Mouse (Mus musculus) midbrain, embryonic 13.5 days (tissue): ENCODE data around the gene Trim69. TPM values are rescaled to one million over a fixed set of nuclear protein-coding genes. Genes with fewer than 3 reads are reported as not detected.

Source experiments
- ATAC-seq: fragments of 200-750 bp; cut with Nextera tagmentation; 2 replicates; pipeline ENCODE4 v1.8.0; 2017; ENCODE audit warnings: mild to moderate bottlenecking, moderate TSS enrichment, moderate library complexity
- H3K27ac ChIP-seq: fragments of 300-500 bp; sonication (generic); 2 replicates; pipeline ENCODE4 v1.5.1; 2015; ENCODE audit warnings: inconsistent platforms, mild to moderate bottlenecking, moderate library complexity
- H3K27me3 ChIP-seq: fragments of 300-500 bp; sonication (generic); 2 replicates; pipeline ENCODE4 v1.6.1; 2015; ENCODE audit warnings: mild to moderate bottlenecking, inconsistent platforms
- H3K36me3 ChIP-seq: fragments of 300-500 bp; sonication (generic); 2 replicates; pipeline ENCODE4 v1.6.1; 2015; ENCODE audit warnings: mild to moderate bottlenecking, inconsistent platforms
- H3K4me1 ChIP-seq: fragments of 300-500 bp; sonication (generic); replicated peaks from 2 replicates; pipeline ENCODE4 v1.6.1; 2015; ENCODE audit warnings: inconsistent platforms
- H3K4me2 ChIP-seq: fragments of 300-500 bp; sonication (generic); replicated peaks from 2 replicates; pipeline ENCODE4 v1.6.1; 2015; ENCODE audit warnings: moderate library complexity, mild to moderate bottlenecking, inconsistent platforms
- H3K4me3 ChIP-seq: fragments of 300-500 bp; sonication (generic); replicated peaks from 2 replicates; pipeline ENCODE4 v1.5.1; 2015; ENCODE audit warnings: mild to moderate bottlenecking, inconsistent platforms
- H3K9ac ChIP-seq: fragments of 300-500 bp; sonication (generic); replicated peaks from 2 replicates; pipeline ENCODE4 v1.6.1; 2015; ENCODE audit warnings: mild to moderate bottlenecking, inconsistent platforms
- H3K9me3 ChIP-seq: fragments of 300-500 bp; sonication (generic); 2 replicates; pipeline ENCODE4 v1.6.1; 2016; ENCODE audit warnings: mild to moderate bottlenecking, inconsistent platforms
- WGBS: fragments of 180-500 bp; shearing (Covaris S2); methylation state at CpG from one replicate; pipeline ENCODE4 v1.1.7; 2015; 5-methylcytosine and 5-hydroxymethylcytosine counted together
- polyA plus RNA-seq: library from polyadenylated mRNA; unstranded; fragments of >200 nt; fragmentation: Nextera tagmentation; extraction: Ambion mirVana; gene quantifications from 2 replicates; pipeline ENCODE4 v1.2.1, GENCODE M21; 2015

Gene Trim69
- polyA plus RNA-seq, 1 experiment from 2014 or later = not detected

DNA sequence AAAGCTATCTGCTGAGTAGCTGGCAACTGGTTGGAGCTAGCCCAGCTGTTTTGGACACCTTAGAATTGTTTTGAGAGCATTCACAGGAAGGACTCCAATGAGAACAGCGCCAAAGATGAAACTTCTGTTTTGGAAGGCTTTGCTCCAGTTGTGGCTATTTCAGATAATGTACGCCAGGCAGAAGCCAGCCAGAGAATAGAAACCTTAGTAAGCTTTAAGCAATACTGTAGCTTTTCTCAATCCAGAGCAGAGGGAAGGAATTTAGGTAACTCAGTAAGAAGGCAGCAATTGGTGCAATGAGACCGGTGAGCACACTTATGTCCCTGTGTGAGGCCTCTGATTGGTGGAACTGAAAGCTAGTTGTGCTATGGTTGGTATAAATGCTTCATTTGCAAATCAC lies 17.4 kb upstream of the Trim69 start:
- no peaks in the 10 kb centered on the region for H3K36me3 ChIP-seq
- H3K9ac ChIP-seq = no peak overlapping the region
- H3K4me1 ChIP-seq = peaks cover 5% of the 10 kb centered on the region; the same call in 1 of the 2 replicates
- H3K4me3 ChIP-seq = no peak overlapping the region
- H3K4me2 ChIP-seq = no peak overlapping the region
- 87% methylated on average over 3 of the region's 3 CpGs for WGBS
- ATAC-seq = no peak
- no peaks in the 10 kb centered on the region; the same call in 1 of the 2 replicates for H3K27me3 ChIP-seq
- H3K27ac ChIP-seq = no peak overlapping the region
- no peaks in the 10 kb centered on the region for H3K9me3 ChIP-seq

DNA sequence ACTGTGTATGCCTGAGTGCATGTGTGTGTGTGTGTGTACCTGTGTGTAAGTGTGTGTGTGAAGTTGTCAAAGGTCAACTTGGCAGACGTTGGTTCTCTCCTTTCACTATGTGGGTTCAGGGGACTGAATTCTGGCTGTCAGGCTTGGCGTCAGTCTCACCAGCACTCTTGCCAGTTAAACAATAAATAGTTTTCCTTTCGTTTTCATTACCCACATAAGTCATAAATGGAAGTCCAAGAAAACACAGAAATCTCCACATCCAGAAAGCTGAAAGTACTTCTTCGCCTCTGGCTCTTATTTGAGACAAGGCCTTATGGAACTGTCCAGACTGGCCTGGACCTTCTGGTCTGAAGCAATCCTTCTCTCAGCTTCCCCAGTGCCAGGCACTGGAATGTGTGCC lies 14.7 kb upstream of the Trim69 start:
- Histone ChIP-seq H3K27me3 (no peaks in the 10 kb centered on the region; the same call in 1 of the 2 replicates), H3K4me2 (no peak overlapping the region), H3K36me3 (no peaks in the 10 kb centered on the region), H3K9me3 (no peaks in the 10 kb centered on the region), H3K4me1 (peaks cover 5% of the 10 kb centered on the region; the same call in 1 of the 2 replicates), H3K9ac (no peak overlapping the region), H3K4me3 (no peak overlapping the region), H3K27ac (no peak overlapping the region)
- WGBS = 67% methylated on average over 4 of the region's 4 CpGs
- no peak for ATAC-seq

DNA sequence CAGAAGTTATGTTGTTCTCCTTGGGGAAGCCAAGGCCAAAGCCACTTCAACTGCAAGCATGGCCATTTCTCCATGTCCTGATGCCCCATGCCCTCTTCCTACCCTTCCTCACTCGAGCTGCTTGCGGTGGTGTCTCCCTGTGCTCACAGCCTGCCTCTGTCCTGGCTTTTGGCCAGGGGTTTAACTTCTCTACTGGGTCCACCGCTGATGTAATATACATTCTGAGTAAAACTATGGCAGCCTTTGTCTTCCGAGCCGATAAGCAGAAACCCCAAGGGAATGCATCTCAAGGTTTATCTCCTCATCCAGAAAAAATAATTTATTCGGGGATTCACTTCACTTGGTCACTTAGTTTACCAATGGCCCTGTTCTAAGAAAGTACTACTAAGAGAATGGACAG lies 13.8 kb upstream of the Trim69 start:
- Histone ChIP-seq H3K36me3 (no peaks in the 10 kb centered on the region), H3K27me3 (no peaks in the 10 kb centered on the region; the same call in 1 of the 2 replicates), H3K4me3 (no peak overlapping the region), H3K4me2 (no peak overlapping the region), H3K9me3 (no peaks in the 10 kb centered on the region), H3K4me1 (peaks cover 5% of the 10 kb centered on the region; the same call in 1 of the 2 replicates), H3K9ac (no peak overlapping the region), H3K27ac (no peak overlapping the region)
- WGBS = 71% methylated on average over 6 of the region's 6 CpGs
- ATAC-seq = no peak

DNA sequence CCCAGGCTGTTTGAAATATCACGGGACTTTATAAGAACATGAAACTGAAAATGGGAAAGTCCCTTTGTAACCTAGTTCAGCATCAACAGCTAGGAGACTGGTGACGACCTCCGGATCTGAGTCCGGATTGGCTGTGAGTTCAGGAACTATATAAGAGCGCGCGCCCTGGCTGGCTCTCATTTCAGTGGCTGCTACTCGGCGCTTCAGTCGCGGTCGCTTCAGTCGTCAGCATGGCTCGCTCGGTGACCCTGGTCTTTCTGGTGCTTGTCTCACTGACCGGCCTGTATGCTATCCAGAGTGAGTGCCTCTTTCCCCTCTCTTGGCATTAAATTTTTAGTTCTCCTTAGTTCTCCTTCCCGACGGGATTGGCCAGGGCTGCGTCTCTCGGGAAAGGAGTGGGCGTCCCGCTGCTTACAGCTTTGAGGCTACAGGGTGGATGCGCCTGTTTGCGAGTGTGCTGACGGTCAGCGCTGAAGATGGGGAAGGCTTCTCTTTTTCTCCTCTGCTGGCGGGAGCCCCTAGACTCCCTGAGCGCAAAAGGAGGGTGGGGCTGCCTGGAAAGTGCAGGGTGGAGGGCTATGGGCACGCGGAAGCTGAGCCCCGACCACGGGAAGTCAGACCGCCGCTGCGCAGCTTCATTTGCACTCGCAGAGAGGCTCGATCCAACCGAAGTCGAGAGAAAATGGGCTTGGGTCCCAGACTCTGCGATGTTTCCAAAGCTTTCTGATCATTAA lies 12.8 kb upstream of the Trim69 start, which contains the start of gene B2m:
Gene B2m (plus strand): TSS at position 179 of the 734 bp plus-strand sequence.
- peak within 1 kb of the TSS; percentile 70 for H3K4me3 ChIP-seq
- H3K27ac ChIP-seq = peak within 1 kb of the TSS; percentile 35; the same call in 1 of the 2 replicates
- H3K9me3 ChIP-seq = no peaks in the 10 kb centered on the region
- H3K4me1 ChIP-seq = peaks cover 5% of the 10 kb centered on the region; the same call in 1 of the 2 replicates
- H3K9ac ChIP-seq = peak within 1 kb of the TSS; percentile 74
- ATAC-seq = peak; percentile 98
- no peaks in the 10 kb centered on the region for H3K36me3 ChIP-seq
- WGBS = under 1% methylated on average over 39 of the region's 40 CpGs
- H3K4me2 ChIP-seq = peak within 1 kb of the TSS; percentile 88
- no peaks in the 10 kb centered on the region; the same call in 1 of the 2 replicates for H3K27me3 ChIP-seq

DNA sequence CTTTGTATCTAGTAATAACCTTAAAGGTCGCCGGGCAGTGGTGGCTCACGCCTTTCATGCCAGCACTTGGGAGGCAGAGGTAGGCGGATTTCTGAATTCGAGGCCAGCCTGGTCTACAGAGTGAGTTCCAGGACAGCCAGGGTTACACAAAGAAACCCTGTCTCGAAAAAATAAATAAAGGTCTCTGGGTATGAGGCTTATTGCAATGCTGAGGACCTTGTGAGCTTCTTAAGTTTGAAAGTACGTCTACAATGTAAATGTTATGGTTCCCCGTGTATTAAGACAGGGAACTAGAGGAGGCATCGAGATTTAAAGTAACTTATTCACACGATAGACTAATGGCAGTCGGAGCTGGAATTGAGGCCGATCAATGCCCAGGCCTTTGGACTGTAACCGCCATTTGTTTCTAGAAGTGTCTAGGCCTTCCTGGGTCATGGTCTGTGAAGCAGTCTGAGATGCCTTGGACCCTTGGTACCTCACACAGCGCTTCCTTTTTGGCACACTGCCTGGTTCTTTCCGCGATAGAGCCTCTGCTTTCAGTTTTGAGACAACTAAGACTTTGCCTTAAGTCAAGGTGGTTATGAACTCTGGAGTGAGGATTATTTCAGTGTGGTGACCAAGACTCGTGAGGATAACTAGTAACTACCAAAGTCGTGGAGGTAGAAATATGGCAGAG lies 12.1 kb upstream of the Trim69 start:
- Histone ChIP-seq H3K36me3 (no peaks in the 10 kb centered on the region), H3K9me3 (no peaks in the 10 kb centered on the region), H3K4me1 (peaks cover 5% of the 10 kb centered on the region; the same call in 1 of the 2 replicates), H3K4me2 (peak overlapping the region; percentile 88), H3K27ac (0 out of 2 replicates have a peak overlapping the region, but pooled peaks have one; percentile 35), H3K4me3 (peak overlapping the region; percentile 70), H3K27me3 (no peaks in the 10 kb centered on the region; the same call in 1 of the 2 replicates), H3K9ac (peak overlapping the region; percentile 74)
- WGBS = 39% methylated on average over 18 of the region's 18 CpGs
- peak; percentile 12; the same call in 1 of the 2 replicates for ATAC-seq

DNA sequence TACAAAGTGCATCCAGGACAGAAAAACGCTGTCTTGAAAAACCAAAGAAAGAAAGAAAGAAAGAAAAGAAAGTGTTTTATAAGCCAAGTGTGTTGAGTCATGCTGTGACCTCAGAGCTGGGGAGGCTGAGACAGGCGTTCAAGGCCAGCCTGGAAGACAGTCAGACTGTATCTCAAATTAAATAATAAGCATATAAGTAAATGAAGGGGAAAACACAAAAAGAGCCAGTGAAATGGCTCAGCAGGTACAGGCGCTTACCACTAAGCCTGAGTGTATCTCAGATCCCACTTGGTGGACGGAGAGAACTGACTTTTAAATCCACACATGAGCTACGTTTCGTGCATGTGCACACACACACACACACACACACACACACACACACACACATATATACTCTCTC lies 11.2 kb upstream of the Trim69 start:
- no peak overlapping the region for H3K4me2 ChIP-seq
- no peaks in the 10 kb centered on the region for H3K36me3 ChIP-seq
- H3K9ac ChIP-seq = no peak overlapping the region
- H3K9me3 ChIP-seq = no peaks in the 10 kb centered on the region
- 92% methylated on average over 6 of the region's 6 CpGs for WGBS
- H3K27ac ChIP-seq = no peak overlapping the region
- no peaks in the 10 kb centered on the region; the same call in 1 of the 2 replicates for H3K27me3 ChIP-seq
- no peak for ATAC-seq
- no peak overlapping the region for H3K4me3 ChIP-seq
- H3K4me1 ChIP-seq = peaks cover 5% of the 10 kb centered on the region; the same call in 1 of the 2 replicates

DNA sequence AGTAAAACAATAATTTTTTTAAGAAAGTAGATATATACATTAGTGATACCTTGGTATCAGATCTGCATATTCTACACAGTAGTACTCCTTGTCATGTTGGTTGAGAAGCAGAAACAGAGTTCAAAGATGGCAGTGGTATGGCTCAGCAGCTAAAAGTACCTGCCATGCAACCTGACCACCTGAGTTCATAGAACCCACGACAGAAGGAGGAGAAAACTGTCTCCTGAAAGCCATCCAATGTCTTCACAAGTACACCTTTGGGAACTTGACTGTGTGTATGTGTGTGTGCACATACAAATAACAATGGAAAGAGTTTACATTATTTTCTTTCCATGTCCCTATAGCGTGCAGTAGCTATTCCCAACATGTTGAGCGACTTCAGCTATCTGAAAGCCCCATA lies 10.8 kb upstream of the Trim69 start:
- no peak for ATAC-seq
- peaks cover 5% of the 10 kb centered on the region; the same call in 1 of the 2 replicates for H3K4me1 ChIP-seq
- no peak overlapping the region for H3K9ac ChIP-seq
- H3K4me3 ChIP-seq = no peak overlapping the region
- no peaks in the 10 kb centered on the region; the same call in 1 of the 2 replicates for H3K27me3 ChIP-seq
- WGBS = 90% methylated on average over 3 of the region's 3 CpGs
- no peak overlapping the region for H3K27ac ChIP-seq
- no peak overlapping the region for H3K4me2 ChIP-seq
- no peaks in the 10 kb centered on the region for H3K36me3 ChIP-seq
- H3K9me3 ChIP-seq = no peaks in the 10 kb centered on the region

DNA sequence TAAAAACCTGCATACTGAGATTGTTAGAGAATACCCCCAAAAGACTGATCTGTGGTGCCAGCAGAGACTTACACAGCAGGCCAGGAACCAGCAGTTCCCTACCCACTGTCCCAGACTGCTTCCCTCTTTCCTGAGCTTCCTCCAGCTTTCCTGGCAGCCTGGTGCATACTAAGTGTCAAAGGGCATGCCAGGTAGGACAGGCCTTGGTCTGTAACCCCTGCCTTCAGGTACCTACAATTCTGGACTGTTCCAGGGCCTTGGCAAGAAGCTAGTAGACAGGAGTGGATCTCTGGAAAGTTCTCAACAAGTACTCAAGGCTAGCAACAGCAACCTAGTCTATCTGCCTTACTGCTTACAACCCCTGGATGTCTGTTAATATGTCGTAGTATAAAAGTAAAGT lies 9.3 kb upstream of the Trim69 start:
- ATAC-seq = no peak
- no peak overlapping the region for H3K4me3 ChIP-seq

DNA sequence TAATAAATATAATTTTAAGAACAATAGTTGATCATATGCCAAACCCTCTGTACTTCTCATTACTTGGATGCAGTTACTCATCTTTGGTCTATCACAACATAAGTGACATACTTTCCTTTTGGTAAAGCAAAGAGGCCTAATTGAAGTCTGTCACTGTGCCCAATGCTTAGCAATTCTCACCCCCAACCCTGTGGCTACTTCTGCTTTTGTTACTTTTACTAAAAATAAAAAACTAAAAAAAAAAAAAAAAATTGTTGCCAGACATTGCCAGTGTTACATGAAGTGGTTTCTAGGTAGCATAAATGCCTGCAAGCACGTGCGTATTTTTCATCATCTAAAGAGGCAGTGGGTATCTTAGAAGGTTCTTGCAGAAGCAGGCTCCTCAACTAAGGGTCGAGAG lies 7.7 kb upstream of the Trim69 start:
- WGBS = 88% methylated on average over 3 of the region's 3 CpGs
- H3K27ac ChIP-seq = no peak overlapping the region
- H3K27me3 ChIP-seq = no peaks in the 10 kb centered on the region
- no peak for ATAC-seq
- no peaks in the 10 kb centered on the region for H3K4me1 ChIP-seq
- no peaks in the 10 kb centered on the region for H3K36me3 ChIP-seq
- no peak overlapping the region for H3K4me3 ChIP-seq
- H3K9ac ChIP-seq = no peak overlapping the region
- no peaks in the 10 kb centered on the region for H3K9me3 ChIP-seq
- no peak overlapping the region for H3K4me2 ChIP-seq

More for the DNA sequence above, 9.3 kb upstream of the Trim69 start:
- Histone ChIP-seq H3K9ac (no peak overlapping the region), H3K36me3 (no peaks in the 10 kb centered on the region), H3K4me2 (no peak overlapping the region), H3K27ac (no peak overlapping the region), H3K27me3 (no peaks in the 10 kb centered on the region; the same call in 1 of the 2 replicates), H3K4me1 (peaks cover 5% of the 10 kb centered on the region; the same call in 1 of the 2 replicates), H3K9me3 (no peaks in the 10 kb centered on the region)
- WGBS = 92% methylated on average over 1 of the region's 1 CpGs

DNA sequence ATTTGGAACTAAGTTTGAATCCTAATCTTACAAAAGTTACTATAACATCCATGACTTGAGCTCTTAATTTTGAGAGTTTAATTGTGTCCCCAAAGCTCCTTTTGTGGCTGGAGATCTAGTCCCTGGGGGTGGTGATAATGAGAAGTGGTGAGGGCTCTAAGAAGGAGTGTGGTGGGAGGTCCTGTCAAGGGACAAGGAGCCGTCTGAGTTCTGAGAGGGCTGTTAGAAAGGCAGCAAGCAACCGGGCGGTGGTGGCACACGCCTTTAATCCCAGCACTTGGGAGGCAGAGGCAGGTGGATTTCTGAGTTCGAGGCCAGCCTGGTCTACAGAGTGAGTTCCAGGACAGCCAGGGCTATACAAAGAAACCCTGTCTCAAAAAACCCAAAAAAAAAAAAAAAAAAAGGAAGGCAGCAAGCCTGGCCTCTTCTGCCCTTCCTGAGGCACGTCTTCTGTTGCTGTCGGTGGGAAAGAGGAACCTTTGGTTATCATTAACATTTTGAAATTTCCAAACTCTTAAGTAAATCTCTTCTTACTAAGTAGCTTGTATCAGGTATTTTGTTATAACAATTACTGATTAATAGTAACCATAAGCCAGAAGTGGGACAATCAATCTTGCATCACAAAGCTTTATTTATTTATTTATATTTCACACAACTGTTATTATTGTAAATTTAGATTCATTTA lies 6.7 kb upstream of the Trim69 start:
- H3K4me3 ChIP-seq = no peak overlapping the region
- 0 out of 2 replicates have a peak, but pooled peaks cover 6% of the 10 kb centered on the region for H3K4me1 ChIP-seq
- no peaks in the 10 kb centered on the region for H3K36me3 ChIP-seq
- ATAC-seq = no peak
- no peaks in the 10 kb centered on the region for H3K9me3 ChIP-seq
- H3K9ac ChIP-seq = no peak overlapping the region
- H3K27me3 ChIP-seq = no peaks in the 10 kb centered on the region
- no peak overlapping the region for H3K27ac ChIP-seq
- 88% methylated on average over 7 of the region's 7 CpGs for WGBS
- no peak overlapping the region for H3K4me2 ChIP-seq

DNA sequence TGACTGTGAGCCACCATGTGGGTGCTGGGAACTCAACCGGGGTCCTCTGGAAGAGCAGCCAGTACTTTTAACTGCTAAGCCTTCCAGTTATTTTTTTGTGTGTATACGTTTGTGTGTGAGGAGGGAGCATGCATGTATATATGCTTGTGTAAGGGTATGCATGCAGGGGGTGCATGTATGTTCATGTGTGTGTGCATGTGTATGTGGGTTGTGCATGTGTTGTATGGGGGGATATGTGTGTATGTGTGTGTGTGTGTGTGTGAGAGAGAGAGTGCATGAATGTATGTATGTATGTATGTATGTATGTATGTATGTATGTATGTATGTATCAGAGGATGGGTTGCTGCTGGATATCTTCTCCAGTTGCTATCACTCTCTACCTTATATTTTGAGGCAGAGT lies 6.0 kb upstream of the Trim69 start:
- H3K4me1 ChIP-seq = 0 out of 2 replicates have a peak, but pooled peaks cover 6% of the 10 kb centered on the region
- WGBS = 89% methylated on average over 2 of the region's 2 CpGs
- H3K9ac ChIP-seq = no peak overlapping the region
- no peaks in the 10 kb centered on the region for H3K27me3 ChIP-seq
- H3K4me2 ChIP-seq = no peak overlapping the region
- H3K27ac ChIP-seq = no peak overlapping the region
- H3K9me3 ChIP-seq = no peaks in the 10 kb centered on the region
- no peaks in the 10 kb centered on the region for H3K36me3 ChIP-seq
- no peak for ATAC-seq
- H3K4me3 ChIP-seq = no peak overlapping the region
